Mouse (Mus musculus): ENCODE data around the gene Lyrm9. TPM values are rescaled to one million over a fixed set of nuclear protein-coding genes. Genes with fewer than 3 reads are reported as not detected.

Gene Lyrm9
- total and polyA plus RNA-seq, 3 experiments = 31.6 to 48.6 TPM; not detected in 1

- TF ChIP-seq USF1 (IDR thresholded peaks at IDR 0.05; ENCODE audit: low read depth, low read length) = no peak
- TF ChIP-seq ZNF384 (IDR thresholded peaks at IDR 0.05; ENCODE audit: low read depth, low read length) = no peak
- TF ChIP-seq MEF2A (IDR thresholded peaks at IDR 0.05; ENCODE audit: extremely low read depth, insufficient replicate concordance, low read depth, low read length, poor library complexity, severe bottlenecking) = no peak
- no peak for TF ChIP-seq ZKSCAN1 (IDR thresholded peaks at IDR 0.05; ENCODE audit: low read depth, low read length)
- no peak for TF ChIP-seq BHLHE40 (IDR thresholded peaks at IDR 0.05; ENCODE audit: borderline replicate concordance, low read depth, low read length)
- TF ChIP-seq MAZ (IDR thresholded peaks at IDR 0.05; ENCODE audit: low read depth, low read length) = no peak
- TF ChIP-seq RAD21 (IDR thresholded peaks at IDR 0.05; ENCODE audit: low read depth, low read length) = no peak
- TF ChIP-seq ZMIZ1 (IDR thresholded peaks at IDR 0.05; ENCODE audit: low read depth, low read length) = no peak
- TF ChIP-seq CTCF (IDR thresholded peaks at IDR 0.05 in 2 of 3, conservative IDR thresholded peaks at IDR 0.05 in 1 of 3; ENCODE audit: control insufficient read depth in 1 of 3, insufficient read depth in 1 of 3, low read depth in 2 of 3, low read length in 3 of 3, poor library complexity in 1 of 3, severe bottlenecking in 1 of 3) = no peak
- no peak for TF ChIP-seq ELF1 (IDR thresholded peaks at IDR 0.05; ENCODE audit: low read depth, low read length)
- no peak for TF ChIP-seq NRF1 (IDR thresholded peaks at IDR 0.05; ENCODE audit: insufficient read depth, low read depth, low read length, poor library complexity, severe bottlenecking)
- no peak for TF ChIP-seq RCOR1 (IDR thresholded peaks at IDR 0.05; ENCODE audit: low read depth, low read length)
- no peak for TF ChIP-seq KAT2A (conservative IDR thresholded peaks at IDR 0.05; ENCODE audit: low read depth, low read length)
- no peak for TF ChIP-seq MXI1 (IDR thresholded peaks at IDR 0.05; ENCODE audit: low read depth, low read length)
- no peak for TF ChIP-seq CHD2 (IDR thresholded peaks at IDR 0.05; ENCODE audit: low read length)
- no peak for TF ChIP-seq USF2 (IDR thresholded peaks at IDR 0.05; ENCODE audit: borderline replicate concordance in 1 of 2, insufficient read depth in 1 of 2, low read depth in 1 of 2, low read length in 2 of 2)
- no peak for TF ChIP-seq GABPA (IDR thresholded peaks at IDR 0.05; ENCODE audit: low read depth, low read length)
- no peak for TF ChIP-seq SMC3 (IDR thresholded peaks at IDR 0.05; ENCODE audit: low read depth, low read length)
- TF ChIP-seq TBP (IDR thresholded peaks at IDR 0.05; ENCODE audit: low read depth, low read length) = no peak
- peaks cover 0 to 1% of the 10 kb centered on the region in 2 experiments; a peak in 1 of 4 replicates for H3K27me3 ChIP-seq (ENCODE audit: control insufficient read depth in 1 of 2, insufficient read depth in 2 of 2, low read length in 2 of 2)
- no peaks in the 10 kb centered on the region for H3K36me3 ChIP-seq (ENCODE audit: control insufficient read depth in 1 of 2, insufficient read depth in 2 of 2, low read length in 2 of 2)
These were observed 26.1 kb downstream of the Lyrm9 start for GRCm38 (mm10) chr11:78852529-78852928.

GRCm38 (mm10) chr11:78856310-78856709, 29.9 kb downstream of the Lyrm9 start:
- Histone ChIP-seq H3K4me3 (ENCODE audit: control insufficient read depth in 1 of 2, insufficient read depth in 1 of 2, low read depth in 2 of 2, low read length in 2 of 2) (peak overlapping the region in 1 of 2 experiments; percentile 7; a peak in 1 of 4 replicates), H3K79me2 (ENCODE audit: control insufficient read depth, insufficient read depth, low read length, poor library complexity) (no peaks in the 10 kb centered on the region), H3K4me1 (ENCODE audit: control insufficient read depth in 1 of 2, insufficient read depth in 2 of 2, low read length in 2 of 2) (no peaks in the 10 kb centered on the region), H3K27me3 (ENCODE audit: control insufficient read depth in 1 of 2, insufficient read depth in 2 of 2, low read length in 2 of 2) (peaks cover 17% of the 10 kb centered on the region in 2 experiments), H3K36me3 (ENCODE audit: control insufficient read depth in 1 of 2, insufficient read depth in 2 of 2, low read length in 2 of 2) (no peaks in the 10 kb centered on the region), H3K27ac (ENCODE audit: control insufficient read depth, low read depth, low read length) (no peak overlapping the region), H3K9me3 (replicated peaks; ENCODE audit: insufficient read depth, low read length) (no peaks in the 10 kb centered on the region), H3K9ac (ENCODE audit: control insufficient read depth, low read depth, low read length, poor library complexity, severe bottlenecking) (no peak overlapping the region)
- peak; percentile 90 for DNase-seq (ENCODE audit: low read depth, low spot score)
- no peak for TF ChIP-seq POLR2A (IDR thresholded peaks at IDR 0.05; ENCODE audit: control insufficient read depth in 1 of 2, insufficient read depth in 1 of 2, low read depth in 1 of 2, low read length in 2 of 2, poor library complexity in 1 of 2)
- TF ChIP-seq UBTF (IDR thresholded peaks at IDR 0.05; ENCODE audit: borderline replicate concordance, insufficient read depth, low read depth, low read length) = no peak
- TF ChIP-seq MXI1 (IDR thresholded peaks at IDR 0.05; ENCODE audit: low read depth, low read length) = 0 out of 2 replicates have a peak, but pooled peaks have one; percentile 40
- peak; percentile 81 for TF ChIP-seq MAX (IDR thresholded peaks at IDR 0.05; ENCODE audit: low read length)
- TF ChIP-seq E2F4 (IDR thresholded peaks at IDR 0.05; ENCODE audit: borderline replicate concordance, low read depth, low read length) = no peak
- peak; percentile 89 for TF ChIP-seq RAD21 (IDR thresholded peaks at IDR 0.05; ENCODE audit: low read depth, low read length)
- TF ChIP-seq MYB (IDR thresholded peaks at IDR 0.05; ENCODE audit: low read depth, low read length) = no peak
- no peak for TF ChIP-seq POLR2AphosphoS5 (IDR thresholded peaks at IDR 0.05; ENCODE audit: borderline replicate concordance, low read depth, low read length)
- TF ChIP-seq BHLHE40 (IDR thresholded peaks at IDR 0.05; ENCODE audit: borderline replicate concordance, low read depth, low read length) = no peak
- TF ChIP-seq ELF1 (IDR thresholded peaks at IDR 0.05; ENCODE audit: low read depth, low read length) = no peak
- TF ChIP-seq MAZ (IDR thresholded peaks at IDR 0.05; ENCODE audit: low read depth, low read length) = 0 out of 2 replicates have a peak, but pooled peaks have one; percentile 47
- 0 out of 2 replicates have a peak, but pooled peaks have one; percentile 30 for TF ChIP-seq USF1 (IDR thresholded peaks at IDR 0.05; ENCODE audit: low read depth, low read length)
- no peak for TF ChIP-seq POLR2AphosphoS2 (IDR thresholded peaks at IDR 0.05; ENCODE audit: low read length)
- no peak for TF ChIP-seq JUND (IDR thresholded peaks at IDR 0.05; ENCODE audit: low read depth, low read length)
- no peak for TF ChIP-seq ETS1 (IDR thresholded peaks at IDR 0.05; ENCODE audit: low read depth, low read length)
- no peak for TF ChIP-seq NELFE (IDR thresholded peaks at IDR 0.05; ENCODE audit: low read depth, low read length)
- 0 out of 2 replicates have a peak, but pooled peaks have one; percentile 8 for TF ChIP-seq TBP (IDR thresholded peaks at IDR 0.05; ENCODE audit: low read depth, low read length)
- peak; percentile 98 for TF ChIP-seq SMC3 (IDR thresholded peaks at IDR 0.05; ENCODE audit: low read depth, low read length)
- 0 out of 2 replicates have a peak, but pooled peaks have one; percentile 37 for TF ChIP-seq TCF12 (IDR thresholded peaks at IDR 0.05; ENCODE audit: low read depth, low read length)

More at GRCm38 (mm10) chr11:78852529-78852928, 26.1 kb downstream of the Lyrm9 start:
- Histone ChIP-seq H3K79me2 (ENCODE audit: control insufficient read depth, insufficient read depth, low read length, poor library complexity) (no peaks in the 10 kb centered on the region), H3K9ac (ENCODE audit: control insufficient read depth, low read depth, low read length, poor library complexity, severe bottlenecking) (no peak overlapping the region), H3K27ac (ENCODE audit: control insufficient read depth, low read depth, low read length) (no peak overlapping the region), H3K9me3 (replicated peaks; ENCODE audit: insufficient read depth, low read length) (no peaks in the 10 kb centered on the region), H3K4me1 (ENCODE audit: control insufficient read depth in 1 of 2, insufficient read depth in 2 of 2, low read length in 2 of 2) (no peaks in the 10 kb centered on the region), H3K4me3 (ENCODE audit: control insufficient read depth in 1 of 2, insufficient read depth in 1 of 2, low read depth in 2 of 2, low read length in 2 of 2) (no peak overlapping the region)
- no peak for DNase-seq (ENCODE audit: low read depth, low spot score)
